ENCODE assay signal across 8 mouse cellular contexts in the genomic region with DNA sequence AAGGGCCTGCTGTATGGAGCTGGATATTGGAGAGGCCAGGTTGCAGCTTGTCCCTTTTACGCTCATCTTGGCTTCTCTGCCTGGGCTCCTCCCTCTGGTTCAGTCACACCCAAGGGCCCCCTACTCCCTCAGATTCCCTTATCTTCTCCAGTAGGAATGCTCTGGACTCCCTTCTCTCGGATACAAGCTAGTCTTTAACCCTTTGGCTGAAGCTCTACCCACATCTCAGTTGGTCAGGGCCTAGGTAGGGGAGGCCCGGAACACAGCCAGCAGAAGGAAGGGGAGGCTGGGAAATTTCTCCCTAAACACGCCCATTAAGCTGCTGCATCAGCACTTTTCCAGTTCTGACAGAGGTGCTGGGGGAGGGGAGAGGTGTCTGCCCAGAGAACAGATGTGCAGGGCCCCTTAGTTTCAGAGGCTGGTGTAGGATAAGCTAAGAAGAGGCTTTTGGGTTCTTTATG. TPM values are rescaled to one million over a fixed set of nuclear protein-coding genes. Genes with fewer than 3 reads are reported as not detected.
DNase-seq lines count a peak whose midpoint lies in the region; ATAC-seq and TF ChIP-seq lines count a peak whose summit lies in the region.

No protein-coding gene starts in this region.

- peaks cover 74% of the 10 kb centered on the region for H3K4me1 ChIP-seq in embryonic facial prominence, embryonic 13.5 days
- H3K4me1 ChIP-seq in hindbrain, embryonic 11.5 days (replicated peaks; ENCODE audit: control insufficient read depth, insufficient read depth, low read length) = peaks cover 15% of the 10 kb centered on the region
- H3K4me1 ChIP-seq in liver, adult 2 months (ENCODE audit: control insufficient read depth, insufficient read depth, low read length) = 0 out of 2 replicates have a peak, but pooled peaks cover 2% of the 10 kb centered on the region
- H3K4me1 ChIP-seq in neural tube, embryonic 13.5 days (replicated peaks) = peaks cover 83% of the 10 kb centered on the region

- H3K27ac ChIP-seq in embryonic facial prominence, embryonic 13.5 days = peak overlapping the region; percentile 98
- H3K27ac ChIP-seq in hindbrain, embryonic 11.5 days (ENCODE audit: low read depth, low read length) = peak overlapping the region; percentile 85
- peak overlapping the region; percentile 48; the same call in 1 of the 2 replicates for H3K27ac ChIP-seq in liver, adult 2 months (replicated peaks; ENCODE audit: insufficient read depth, low read depth, low read length)
- peak overlapping the region; percentile 87 for H3K27ac ChIP-seq in neural tube, embryonic 13.5 days (replicated peaks)

- TF ChIP-seq CTCF in liver, adult 2 months (IDR thresholded peaks at IDR 0.05; ENCODE audit: low read depth, low read length) = no peak

- H3K27me3 ChIP-seq in embryonic facial prominence, embryonic 13.5 days = no peaks in the 10 kb centered on the region
- no peaks in the 10 kb centered on the region for H3K27me3 ChIP-seq in hindbrain, embryonic 11.5 days (ENCODE audit: control insufficient read depth, insufficient read depth, low read length)
- H3K27me3 ChIP-seq in liver, adult 2 months (ENCODE audit: control insufficient read depth, insufficient read depth, low read length) = no peaks in the 10 kb centered on the region
- no peaks in the 10 kb centered on the region for H3K27me3 ChIP-seq in neural tube, embryonic 13.5 days

- H3K9ac ChIP-seq in embryonic facial prominence, embryonic 13.5 days = peak overlapping the region; percentile 93
- peak overlapping the region; percentile 70 for H3K9ac ChIP-seq in hindbrain, embryonic 11.5 days (ENCODE audit: low read depth, low read length)
- peak overlapping the region; percentile 58 for H3K9ac ChIP-seq in liver, adult 2 months (ENCODE audit: low read depth, low read length)
- peak overlapping the region; percentile 87 for H3K9ac ChIP-seq in neural tube, embryonic 13.5 days

- peak overlapping the region; percentile 78 for H3K4me3 ChIP-seq in embryonic facial prominence, embryonic 13.5 days
- H3K4me3 ChIP-seq in hindbrain, embryonic 11.5 days (ENCODE audit: low read depth, low read length) = peak overlapping the region; percentile 51
- H3K4me3 ChIP-seq in liver, adult 2 months (ENCODE audit: insufficient read depth, low read depth, low read length) = peak overlapping the region; percentile 53; the same call in 1 of the 2 replicates
- H3K4me3 ChIP-seq in neural tube, embryonic 13.5 days = peak overlapping the region; percentile 74

- H3K36me3 ChIP-seq in embryonic facial prominence, embryonic 13.5 days = peaks cover 18% of the 10 kb centered on the region
- H3K36me3 ChIP-seq in hindbrain, embryonic 11.5 days (ENCODE audit: control insufficient read depth, insufficient read depth, low read length) = no peaks in the 10 kb centered on the region
- H3K36me3 ChIP-seq in liver, adult 2 months (ENCODE audit: control insufficient read depth, insufficient read depth, low read length) = no peaks in the 10 kb centered on the region
- H3K36me3 ChIP-seq in neural tube, embryonic 13.5 days = no peaks in the 10 kb centered on the region; the same call in 1 of the 2 replicates

- H3K79me2 ChIP-seq in liver, adult 2 months (ENCODE audit: control insufficient read depth, insufficient read depth, low read length) = no peaks in the 10 kb centered on the region

- ATAC-seq in embryonic facial prominence, embryonic 13.5 days (ENCODE audit: insufficient number of reproducible peaks, insufficient read depth, low FRiP score, low TSS enrichment, low read depth) = no peak
- peak; percentile 3; the same call in 1 of the 2 replicates for ATAC-seq in hindbrain, embryonic 11.5 days (ENCODE audit: low FRiP score)
- peak; percentile 3; the same call in 1 of the 2 replicates for ATAC-seq in neural tube, embryonic 13.5 days (ENCODE audit: low read depth)
- ATAC-seq in CD4-positive, CD25-positive, alpha-beta regulatory T cell, adult 4 months = no peak

- under 1% methylated on average over 4 of the region's 4 CpGs for WGBS in embryonic facial prominence, embryonic 13.5 days
- 5% methylated on average over 4 of the region's 4 CpGs for WGBS in hindbrain, embryonic 11.5 days
- WGBS in liver, adult 2 months = 65% methylated on average over 4 of the region's 4 CpGs
- WGBS in neural tube, embryonic 13.5 days = 4% methylated on average over 4 of the region's 4 CpGs

- no peak for TF ChIP-seq POLR2A in liver, adult 2 months (IDR thresholded peaks at IDR 0.05; ENCODE audit: extremely low read depth, insufficient read depth, low read length)

- peak overlapping the region; percentile 93 for H3K4me2 ChIP-seq in embryonic facial prominence, embryonic 13.5 days
- peak overlapping the region; percentile 64 for H3K4me2 ChIP-seq in hindbrain, embryonic 11.5 days (replicated peaks; ENCODE audit: low read depth, low read length)
- H3K4me2 ChIP-seq in neural tube, embryonic 13.5 days = peak overlapping the region; percentile 85

- peak; percentile 34 to 47 for DNase-seq in cerebellum, postnatal 10 days
- no peak for DNase-seq in cerebellum, adult 8-10 months
- peak; percentile 58 for DNase-seq in hindbrain, embryonic 11.5 days (ENCODE audit: low spot score)
- DNase-seq in liver, adult 2 months (ENCODE audit: extremely low read depth, low read depth, low spot score) = no peak
- no peak for DNase-seq in layer of hippocampus, postnatal 25 days (ENCODE audit: extremely low spot score in 1 of 2, low spot score in 1 of 2)

- no peaks in the 10 kb centered on the region for H3K9me3 ChIP-seq in embryonic facial prominence, embryonic 13.5 days
- H3K9me3 ChIP-seq in hindbrain, embryonic 11.5 days (ENCODE audit: control insufficient read depth, low read length) = no peaks in the 10 kb centered on the region
- H3K9me3 ChIP-seq in neural tube, embryonic 13.5 days = no peaks in the 10 kb centered on the region

RNA-seq across cellular contexts. Expression of a gene that starts 1.3 kb away (rescaled TPM):
- polyA plus RNA-seq in embryonic facial prominence, embryonic 13.5 days (2015; fragmentation: Nextera tagmentation; extraction: Ambion mirVana) = 27.8 and 28.1 TPM in 2 replicates
- polyA plus RNA-seq in hindbrain, embryonic 11.5 days (2014; fragmentation: Nextera tagmentation; extraction: Ambion mirVana) = 8.3 and 8.8 TPM in 2 replicates
- total RNA-seq in liver, adult 2 months (2014; rRNA removed) = 0.65 and 0.81 TPM in 2 replicates
- 0.66 and 0.71 TPM in 2 replicates for polyA plus RNA-seq in liver, adult 2 months (2012; rRNA removed)
- 11.8 and 12.7 TPM in 2 replicates for polyA plus RNA-seq in neural tube, embryonic 13.5 days (2015; fragmentation: Nextera tagmentation; extraction: Ambion mirVana)
- polyA plus RNA-seq in CD4-positive, CD25-positive, alpha-beta regulatory T cell, adult 4 months (2017; shearing (Covaris generic)) = under 1 TPM; 0.04 to 0.11 TPM
- total RNA-seq in layer of hippocampus, postnatal 25 days (2021) = 10 to 100 TPM in 1 of 2 experiments, 1 to 10 TPM in 1; 8.5 to 10.7 TPM

RNA-seq across cellular contexts. Expression of a gene that starts 29.1 kb away (rescaled TPM):
- polyA plus RNA-seq in embryonic facial prominence, embryonic 13.5 days (2015; fragmentation: Nextera tagmentation; extraction: Ambion mirVana) = 0.28 and 0.30 TPM in 2 replicates
- polyA plus RNA-seq in hindbrain, embryonic 11.5 days (2014; fragmentation: Nextera tagmentation; extraction: Ambion mirVana) = 0.17 and 0.31 TPM in 2 replicates
- total RNA-seq in liver, adult 2 months (2014; rRNA removed) = 0.18 and 0.34 TPM in 2 replicates
- polyA plus RNA-seq in liver, adult 2 months (2012; rRNA removed) = 0.49 and 0.64 TPM in 2 replicates
- polyA plus RNA-seq in neural tube, embryonic 13.5 days (2015; fragmentation: Nextera tagmentation; extraction: Ambion mirVana) = 0.19 and 0.25 TPM in 2 replicates
- not detected for polyA plus RNA-seq in CD4-positive, CD25-positive, alpha-beta regulatory T cell, adult 4 months (2017; shearing (Covaris generic))
- total RNA-seq in layer of hippocampus, postnatal 25 days (2021) = 1 to 10 TPM in 1 of 2 experiments, under 1 TPM in 1; 0.42 to 1.4 TPM

RNA-seq across cellular contexts. Expression of a gene that starts 29.6 kb away (rescaled TPM):
- 21.0 and 22.0 TPM in 2 replicates for polyA plus RNA-seq in embryonic facial prominence, embryonic 13.5 days (2015; fragmentation: Nextera tagmentation; extraction: Ambion mirVana)
- 7.8 and 9.3 TPM in 2 replicates for polyA plus RNA-seq in hindbrain, embryonic 11.5 days (2014; fragmentation: Nextera tagmentation; extraction: Ambion mirVana)
- total RNA-seq in liver, adult 2 months (2014; rRNA removed) = 29.8 and 32.5 TPM in 2 replicates
- 13.3 and 15.4 TPM in 2 replicates for polyA plus RNA-seq in liver, adult 2 months (2012; rRNA removed)
- 10.5 and 11.1 TPM in 2 replicates for polyA plus RNA-seq in neural tube, embryonic 13.5 days (2015; fragmentation: Nextera tagmentation; extraction: Ambion mirVana)
- polyA plus RNA-seq in CD4-positive, CD25-positive, alpha-beta regulatory T cell, adult 4 months (2017; shearing (Covaris generic)) = 10 to 100 TPM; 13.4 to 13.9 TPM
- total RNA-seq in layer of hippocampus, postnatal 25 days (2021) = 10 to 100 TPM; 10.5 to 12.1 TPM

RNA-seq across cellular contexts. Expression of a gene that starts 32.2 kb away (rescaled TPM):
- 156 and 160 TPM in 2 replicates for polyA plus RNA-seq in embryonic facial prominence, embryonic 13.5 days (2015; fragmentation: Nextera tagmentation; extraction: Ambion mirVana)
- 19.5 and 25.5 TPM in 2 replicates for polyA plus RNA-seq in hindbrain, embryonic 11.5 days (2014; fragmentation: Nextera tagmentation; extraction: Ambion mirVana)
- total RNA-seq in liver, adult 2 months (2014; rRNA removed) = 0.18 and 0.60 TPM in 2 replicates
- 0.30 and 0.43 TPM in 2 replicates for polyA plus RNA-seq in liver, adult 2 months (2012; rRNA removed)
- polyA plus RNA-seq in neural tube, embryonic 13.5 days (2015; fragmentation: Nextera tagmentation; extraction: Ambion mirVana) = 12.2 and 14.2 TPM in 2 replicates
- polyA plus RNA-seq in CD4-positive, CD25-positive, alpha-beta regulatory T cell, adult 4 months (2017; shearing (Covaris generic)) = not detected
- 1 to 10 TPM; 1.6 to 3.9 TPM for total RNA-seq in layer of hippocampus, postnatal 25 days (2021)

RNA-seq across cellular contexts. Expression of a gene that starts 45.0 kb away (rescaled TPM):
- polyA plus RNA-seq in embryonic facial prominence, embryonic 13.5 days (2015; fragmentation: Nextera tagmentation; extraction: Ambion mirVana) = 79.8 and 85.5 TPM in 2 replicates
- 39.7 and 41.9 TPM in 2 replicates for polyA plus RNA-seq in hindbrain, embryonic 11.5 days (2014; fragmentation: Nextera tagmentation; extraction: Ambion mirVana)
- total RNA-seq in liver, adult 2 months (2014; rRNA removed) = 7.0 and 10.4 TPM in 2 replicates
- 13.4 and 16.1 TPM in 2 replicates for polyA plus RNA-seq in liver, adult 2 months (2012; rRNA removed)
- polyA plus RNA-seq in neural tube, embryonic 13.5 days (2015; fragmentation: Nextera tagmentation; extraction: Ambion mirVana) = 105 and 109 TPM in 2 replicates
- polyA plus RNA-seq in CD4-positive, CD25-positive, alpha-beta regulatory T cell, adult 4 months (2017; shearing (Covaris generic)) = 100 to 1,000 TPM in 1 of 2 experiments, 10 to 100 TPM in 1; 88.4 to 115 TPM
- 10 to 100 TPM; 74.9 to 79.0 TPM for total RNA-seq in layer of hippocampus, postnatal 25 days (2021)

Comparison
In these comparisons a context has a peak if more than half of its experiments do, and no peak if none do; other contexts are left out.
1. DNase-seq: peak in cerebellum, postnatal 10 days (2 of 2) and hindbrain, embryonic 11.5 days (single experiment); none in cerebellum, adult 8-10 months (single experiment), liver, adult 2 months (single experiment) and layer of hippocampus, postnatal 25 days (0 of 2).
2. ATAC-seq: peak in hindbrain, embryonic 11.5 days (single experiment) and neural tube, embryonic 13.5 days (single experiment); none in embryonic facial prominence, embryonic 13.5 days (single experiment) and CD4-positive, CD25-positive, alpha-beta regulatory T cell, adult 4 months (single experiment).
3. H3K27ac ChIP-seq: peak in every context shown above with its lines; median percentile 98 in embryonic facial prominence, embryonic 13.5 days; 87 in neural tube, embryonic 13.5 days; 85 in hindbrain, embryonic 11.5 days; 48 in liver, adult 2 months.
4. Peak in every context shown above with its lines, with median percentiles within 50 percentile points of each other: H3K4me2 ChIP-seq, H3K4me3 ChIP-seq and H3K9ac ChIP-seq.